Mouse (Mus musculus): Measurements from ENCODE around the gene Vmn1r20. TPM values are rescaled to one million over a fixed set of nuclear protein-coding genes. Genes with fewer than 3 reads are reported as not detected.
"Not testable (repeated sequence)": the region's sequence is repeated elsewhere in the genome, so short reads cannot be mapped to it uniquely, and the experiment has no call there.

Gene Vmn1r20
- not detected in 2 replicates for polyA plus RNA-seq (2012; rRNA removed)

DNA sequence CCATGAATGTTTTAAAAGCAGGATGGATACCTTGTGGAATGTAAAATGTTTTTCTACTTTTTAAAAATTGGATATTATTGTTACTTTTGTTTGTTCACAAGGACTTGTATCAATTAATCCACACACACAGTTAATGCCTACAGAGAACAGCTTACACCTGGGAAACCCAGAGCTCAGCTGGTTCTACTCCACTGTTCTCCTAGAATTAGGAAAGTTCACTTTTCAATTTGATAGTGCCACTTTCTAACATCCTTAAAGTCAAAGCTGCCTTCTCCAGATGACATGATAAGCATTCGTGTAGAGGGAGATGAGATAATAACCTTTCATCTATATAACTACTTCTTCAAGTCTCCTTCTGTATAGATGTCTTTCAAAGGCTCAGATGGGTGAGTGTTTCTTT is at the start of gene Vmn1r20:
Gene Vmn1r20 (plus strand): TSS at position 301 of the 400 bp plus-strand sequence.
- no peak within 1 kb of the TSS for H3K4me3 ChIP-seq (ENCODE audit: control insufficient read depth, low read depth, low read length)
- H3K27ac ChIP-seq (ENCODE audit: control insufficient read depth, insufficient read depth, low read depth, low read length), result no peak within 1 kb of the TSS
- H3K4me1 ChIP-seq (ENCODE audit: control insufficient read depth, insufficient read depth, low read length), result no peaks in the 10 kb centered on the region
- TF ChIP-seq CTCF (IDR thresholded peaks at IDR 0.05; ENCODE audit: control insufficient read depth, insufficient read depth, insufficient replicate concordance, low read depth, low read length) (no peak), POLR2A (IDR thresholded peaks at IDR 0.05; ENCODE audit: control insufficient read depth, low read depth, low read length) (no peak)
- no peaks in the 10 kb centered on the region for H3K27me3 ChIP-seq (ENCODE audit: control insufficient read depth, insufficient read depth, low read length)
- H3K36me3 ChIP-seq (ENCODE audit: control insufficient read depth, insufficient read depth, low read length), result no peaks in the 10 kb centered on the region

DNA sequence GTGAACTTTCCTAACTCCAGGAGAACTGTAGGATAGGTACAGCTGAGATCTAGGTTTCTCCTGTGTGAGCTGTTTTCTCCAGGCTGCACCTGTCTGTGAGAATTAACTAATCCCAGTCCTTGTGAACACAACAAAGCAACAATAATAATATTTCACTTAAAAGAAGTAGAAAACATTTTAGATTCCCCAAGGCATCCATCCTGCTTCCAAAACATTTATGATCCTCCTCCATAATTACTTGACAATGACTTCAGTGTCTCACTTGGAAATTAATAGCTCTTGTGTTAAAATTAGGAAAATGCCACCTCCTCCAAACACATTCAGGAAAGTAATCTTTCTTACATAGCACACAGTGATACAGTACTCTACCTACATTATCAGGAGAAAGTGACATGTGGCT is 33.0 kb upstream of the Vmn1r20 start, which contains the start of gene Vmn1r18:
Gene Vmn1r18 (minus strand): TSS at position 101 of the 400 bp plus-strand sequence.
- Histone ChIP-seq H3K4me1 (ENCODE audit: control insufficient read depth, insufficient read depth, low read length) (no peaks in the 10 kb centered on the region), H3K36me3 (ENCODE audit: control insufficient read depth, insufficient read depth, low read length) (no peaks in the 10 kb centered on the region), H3K27ac (ENCODE audit: control insufficient read depth, insufficient read depth, low read depth, low read length) (no peak within 1 kb of the TSS), H3K4me3 (ENCODE audit: control insufficient read depth, low read depth, low read length) (no peak within 1 kb of the TSS), H3K27me3 (ENCODE audit: control insufficient read depth, insufficient read depth, low read length) (no peaks in the 10 kb centered on the region)
- TF ChIP-seq CTCF (IDR thresholded peaks at IDR 0.05; ENCODE audit: control insufficient read depth, insufficient read depth, insufficient replicate concordance, low read depth, low read length), result no peak
- no peak for TF ChIP-seq POLR2A (IDR thresholded peaks at IDR 0.05; ENCODE audit: control insufficient read depth, low read depth, low read length)

DNA sequence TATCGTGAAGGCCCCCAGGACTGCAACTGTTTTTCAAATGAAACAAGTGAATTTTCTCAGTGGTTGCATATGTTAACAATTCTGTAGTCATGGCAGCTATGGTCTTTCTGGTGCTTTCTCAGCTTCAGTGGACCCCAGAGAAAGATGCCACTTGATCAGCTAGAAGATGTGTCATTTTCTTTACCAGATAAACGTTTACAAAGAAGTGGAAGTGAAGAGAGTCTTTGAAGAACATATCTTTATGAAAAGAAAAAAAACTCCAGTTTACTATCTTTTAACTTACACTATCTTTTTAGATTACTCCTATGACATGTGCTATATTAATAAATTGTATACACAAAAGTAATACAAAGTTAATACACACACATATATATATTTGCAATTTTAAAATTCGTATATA is 25.2 kb upstream of the Vmn1r20 start, which contains the start of gene Vmn1r19:
Gene Vmn1r19 (plus strand): TSS at position 301 of the 400 bp plus-strand sequence.
- not testable (repeated sequence) for H3K27ac ChIP-seq (ENCODE audit: control insufficient read depth, insufficient read depth, low read depth, low read length)

DNA sequence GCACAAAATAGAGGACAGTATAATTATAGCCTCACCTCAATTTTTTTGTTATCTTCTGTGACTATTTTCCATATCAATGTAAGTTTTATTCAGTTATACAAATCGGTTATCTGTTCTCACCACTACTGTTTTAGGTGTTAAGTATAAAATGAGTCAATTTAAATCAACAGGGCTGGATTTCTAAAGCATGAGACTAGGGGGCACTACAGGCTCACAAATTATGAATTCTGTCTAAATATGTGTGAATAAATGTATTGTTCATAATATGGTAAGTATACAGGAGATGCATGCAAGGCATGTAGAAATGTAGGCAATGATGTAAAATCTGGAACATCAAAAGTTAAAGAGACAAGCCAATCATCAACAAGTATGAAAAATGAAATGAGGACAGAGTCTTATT is 2.5 kb downstream of the Vmn1r20 start:
- H3K36me3 ChIP-seq (ENCODE audit: control insufficient read depth, insufficient read depth, low read length), result no peaks in the 10 kb centered on the region
- no peaks in the 10 kb centered on the region for H3K4me1 ChIP-seq (ENCODE audit: control insufficient read depth, insufficient read depth, low read length)
- TF ChIP-seq CTCF (IDR thresholded peaks at IDR 0.05; ENCODE audit: control insufficient read depth, insufficient read depth, insufficient replicate concordance, low read depth, low read length) (no peak), POLR2A (IDR thresholded peaks at IDR 0.05; ENCODE audit: control insufficient read depth, low read depth, low read length) (no peak)
- H3K27me3 ChIP-seq (ENCODE audit: control insufficient read depth, insufficient read depth, low read length), result no peaks in the 10 kb centered on the region
- no peak overlapping the region for H3K27ac ChIP-seq (ENCODE audit: control insufficient read depth, insufficient read depth, low read depth, low read length)
- no peak overlapping the region for H3K4me3 ChIP-seq (ENCODE audit: control insufficient read depth, low read depth, low read length)

More for the DNA sequence above, 25.2 kb upstream of the Vmn1r20 start, which contains the start of gene Vmn1r19:
- H3K36me3 ChIP-seq (ENCODE audit: control insufficient read depth, insufficient read depth, low read length); H3K4me1 ChIP-seq (ENCODE audit: control insufficient read depth, insufficient read depth, low read length); H3K4me3 ChIP-seq (ENCODE audit: control insufficient read depth, low read depth, low read length); H3K27me3 ChIP-seq (ENCODE audit: control insufficient read depth, insufficient read depth, low read length): not testable (repeated sequence)

DNA sequence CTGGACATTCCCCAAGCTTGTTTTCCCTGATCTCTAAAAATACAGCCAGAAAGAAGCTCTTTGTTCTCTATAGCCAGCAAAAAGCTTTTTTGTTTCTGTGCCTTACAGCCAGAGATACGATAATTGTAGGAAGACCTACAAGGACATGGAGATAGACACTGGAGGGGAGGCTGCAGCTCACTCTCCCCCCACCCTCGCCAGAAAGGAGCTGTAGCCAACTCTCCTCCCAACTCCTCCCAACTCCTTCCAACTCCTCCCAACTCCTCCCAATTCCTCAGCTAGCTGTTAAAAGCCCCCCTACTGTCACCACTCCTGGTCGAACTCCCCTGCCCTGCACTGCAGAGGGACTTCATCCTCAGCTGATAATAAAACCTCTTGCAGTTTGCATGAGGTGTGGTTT is 39.4 kb downstream of the Vmn1r20 start:
- not testable (repeated sequence) for H3K4me3 ChIP-seq (ENCODE audit: control insufficient read depth, low read depth, low read length); H3K27me3 ChIP-seq (ENCODE audit: control insufficient read depth, insufficient read depth, low read length); H3K4me1 ChIP-seq (ENCODE audit: control insufficient read depth, insufficient read depth, low read length); H3K36me3 ChIP-seq (ENCODE audit: control insufficient read depth, insufficient read depth, low read length); H3K27ac ChIP-seq (ENCODE audit: control insufficient read depth, insufficient read depth, low read depth, low read length)

Other genes with a start within 250 kb of the Vmn1r20 start
- not detected in 2 replicates for gene Vmn1r13, start 225.6 kb upstream of the Vmn1r20 start, polyA plus RNA-seq (2012; rRNA removed)
- gene Vmn1r14, start 197.2 kb upstream of the Vmn1r20 start, polyA plus RNA-seq (2012; rRNA removed), result 0.01 TPM in 1 of 2 replicates, not detected in the other
- gene Vmn1r15, start 171.0 kb upstream of the Vmn1r20 start, polyA plus RNA-seq (2012; rRNA removed), result not detected in 2 replicates
- not detected in 2 replicates for gene Vmn1r16, start 99.4 kb upstream of the Vmn1r20 start, polyA plus RNA-seq (2012; rRNA removed)
- not detected in 2 replicates for gene Vmn1r17, start 65.2 kb upstream of the Vmn1r20 start, polyA plus RNA-seq (2012; rRNA removed)
- not detected in 2 replicates for gene Vmn1r18, start 33.1 kb upstream of the Vmn1r20 start, polyA plus RNA-seq (2012; rRNA removed)
- not detected in 2 replicates for gene Vmn1r19, start 25.1 kb upstream of the Vmn1r20 start, polyA plus RNA-seq (2012; rRNA removed)
- gene Ppm1k, start 106.5 kb downstream of the Vmn1r20 start, polyA plus RNA-seq (2012; rRNA removed), result 0.40 and 0.83 TPM in 2 replicates
- 2.4 and 4.2 TPM in 2 replicates for gene Herc6, start 152.1 kb downstream of the Vmn1r20 start, polyA plus RNA-seq (2012; rRNA removed)

Data from testis, adult 2 months (tissue).